ENCODE assay signal across 32 mouse cellular contexts in the genomic region with DNA sequence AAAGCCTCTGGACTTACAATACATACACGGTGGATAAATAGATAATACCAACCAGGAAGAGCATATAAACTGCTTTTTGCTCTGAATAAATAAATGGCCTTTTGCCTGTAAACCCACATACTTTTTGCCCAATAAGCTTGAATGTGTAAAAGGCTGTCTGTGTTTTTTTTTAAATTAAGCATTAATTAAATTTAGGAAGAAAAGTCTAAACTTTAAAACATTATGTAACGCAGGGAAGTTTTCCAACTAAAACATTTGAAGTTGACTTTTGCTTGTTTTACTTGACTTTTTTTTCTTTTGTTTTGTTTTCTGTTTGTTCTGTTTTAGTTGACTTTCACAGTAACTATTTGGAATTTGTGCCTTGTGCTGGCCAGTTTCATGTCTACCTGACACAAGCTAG.
"Had no signal": no experiment of that assay in that cellular context is flagged by ENCODE, and none has a peak within 500 bp of the region (broad histone marks: within the 10 kb centered on the region; RNA-seq: fewer than 3 reads in every experiment).

No protein-coding gene starts in this region.

- H3K27ac ChIP-seq: heart, adult 2 months; heart, embryonic 10.5 days; heart, embryonic 13.5 days; heart, embryonic 15.5 days; hindbrain, embryonic 10.5 days; hindbrain, embryonic 12.5 days; hindbrain, embryonic 13.5 days; hindbrain, embryonic 14.5 days; hindbrain, embryonic 15.5 days; hindbrain, postnatal 0 days; intestine, embryonic 15.5 days; kidney, embryonic 15.5 days; kidney, postnatal 0 days; layer of hippocampus, adult 2 months had no signal

- H3K4me2 ChIP-seq: heart, embryonic 11.5 days; heart, embryonic 12.5 days; heart, embryonic 13.5 days; heart, embryonic 15.5 days; hindbrain, embryonic 12.5 days; hindbrain, embryonic 13.5 days; hindbrain, embryonic 14.5 days; hindbrain, embryonic 15.5 days; intestine, embryonic 15.5 days; kidney, embryonic 15.5 days had no signal

- H3K4me3 ChIP-seq: heart, adult 2 months; heart, embryonic 10.5 days; heart, embryonic 12.5 days; heart, embryonic 13.5 days; heart, embryonic 15.5 days; hindbrain, embryonic 10.5 days; hindbrain, embryonic 12.5 days; hindbrain, embryonic 13.5 days; hindbrain, embryonic 15.5 days; intestine, embryonic 15.5 days; kidney, embryonic 15.5 days; layer of hippocampus, adult 2 months had no signal

- H3K9ac ChIP-seq: heart, embryonic 12.5 days; heart, embryonic 13.5 days; heart, embryonic 15.5 days; hindbrain, embryonic 12.5 days; hindbrain, embryonic 13.5 days; hindbrain, embryonic 14.5 days; hindbrain, embryonic 15.5 days; intestine, embryonic 15.5 days; kidney, embryonic 15.5 days had no signal

- H3K36me3 ChIP-seq: heart, embryonic 10.5 days; heart, embryonic 12.5 days; heart, embryonic 13.5 days; heart, embryonic 15.5 days; hindbrain, embryonic 10.5 days; hindbrain, embryonic 12.5 days; hindbrain, embryonic 13.5 days; hindbrain, embryonic 15.5 days; intestine, embryonic 15.5 days; kidney, embryonic 15.5 days had no signal

- H3K27me3 ChIP-seq: heart, embryonic 12.5 days; heart, embryonic 13.5 days; heart, embryonic 15.5 days; hindbrain, embryonic 12.5 days; hindbrain, embryonic 13.5 days; hindbrain, embryonic 15.5 days; intestine, embryonic 15.5 days; kidney, embryonic 15.5 days had no signal

- H3K4me1 ChIP-seq: heart, embryonic 12.5 days; heart, embryonic 15.5 days; hindbrain, embryonic 12.5 days; hindbrain, embryonic 13.5 days; hindbrain, embryonic 15.5 days; intestine, embryonic 15.5 days; kidney, embryonic 15.5 days had no signal

- DNase-seq: heart, adult 18-20 months; heart, adult 2 months; heart, postnatal 10 days; heart, postnatal 14 days; heart, postnatal 36 days; heart, postnatal 4 days; kidney, adult 18-20 months; kidney, adult 8-10 months; kidney, postnatal 10 days; kidney, postnatal 25 days; kidney, postnatal 4 days; layer of hippocampus, adult 9-11 months; layer of hippocampus, postnatal 36 days had no signal

- ATAC-seq: hindbrain, embryonic 16.5 days; hindbrain, postnatal 0 days; inflammation-experienced regulatory T-cells, adult 6 months; intestine, embryonic 15.5 days; intestine, embryonic 16.5 days; intestine, postnatal 0 days had no signal

- H3K9me3 ChIP-seq: heart, embryonic 10.5 days; heart, embryonic 12.5 days; heart, embryonic 13.5 days; heart, embryonic 15.5 days; hindbrain, embryonic 10.5 days; hindbrain, embryonic 12.5 days; hindbrain, embryonic 13.5 days; hindbrain, embryonic 15.5 days; intestine, embryonic 15.5 days; kidney, embryonic 15.5 days had no signal
